Mouse (Mus musculus) brain, embryonic 14.5 days (tissue): ENCODE results near the gene Bcl2l2.

ENCODE experiments used
- CTCF ChIP-seq: fragments of 200-500 bp; IDR thresholded peaks from 2 replicates; pipeline ENCODE4 v1.5.1; 2012; ENCODE audit warnings: inconsistent platforms, mild to moderate bottlenecking, moderate library complexity, borderline replicate concordance; ENCODE audit not compliant: insufficient read depth, insufficient read length; ENCODE audit errors: extremely low read depth
- POLR2A ChIP-seq: fragments of 200-500 bp; IDR thresholded peaks from 2 replicates; pipeline ENCODE4 v1.6.1; 2012; ENCODE audit warnings: mild to moderate bottlenecking, inconsistent platforms, borderline replicate concordance; ENCODE audit not compliant: poor library complexity, insufficient read depth, insufficient read length, severe bottlenecking; ENCODE audit errors: extremely low read depth

DNA sequence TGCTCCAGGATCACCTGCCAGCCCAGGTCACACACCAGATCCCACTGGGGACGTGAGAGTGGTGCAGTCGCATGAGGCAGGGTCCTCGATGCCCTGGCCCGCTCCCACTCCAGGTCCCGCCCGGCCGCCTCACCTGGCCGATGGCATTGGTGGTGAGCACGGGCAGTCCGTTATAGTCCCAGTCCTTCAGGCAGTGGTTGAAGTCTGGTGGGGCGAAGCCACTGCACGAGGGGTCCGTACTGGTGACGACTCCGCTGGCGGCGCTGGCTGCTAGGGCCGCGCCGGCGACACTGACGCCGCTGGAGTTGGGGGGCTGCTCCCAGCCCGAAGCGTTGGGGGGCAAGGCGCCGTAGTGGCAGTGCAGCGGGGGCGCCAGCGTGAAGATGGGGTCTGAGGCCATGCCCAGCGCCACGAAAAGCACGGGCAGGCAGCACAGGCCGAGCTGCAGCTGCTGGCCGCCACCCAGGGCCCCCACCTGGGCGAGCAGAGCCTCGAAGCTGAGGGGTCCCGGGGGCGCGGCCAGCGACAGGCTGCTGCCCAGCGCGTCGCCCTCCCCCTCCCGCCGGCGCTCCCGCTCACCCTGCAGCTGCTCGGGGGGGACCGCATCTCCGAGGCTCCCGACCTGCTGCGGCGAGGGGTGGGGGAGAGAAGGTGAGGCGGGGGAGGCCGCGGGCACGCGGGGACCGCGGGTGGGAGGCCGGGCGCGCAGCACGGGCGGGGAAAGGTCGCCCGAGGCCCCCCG is 29.1 kb downstream of the Bcl2l2 start:
- TF ChIP-seq CTCF = no peak
- TF ChIP-seq POLR2A = no peak
